Mouse (Mus musculus): ENCODE data around the gene Stpg1. TPM values are rescaled to one million over a fixed set of nuclear protein-coding genes. Genes with fewer than 3 reads are reported as not detected.
A peak's percentile ranks its signal among the peaks of the same experiment; 100 is the strongest.

Gene Stpg1
- polyA plus RNA-seq, 1 experiment from 2014 or later, result not detected

GRCm38 (mm10) chr4:135514925-135515324, 20.3 kb downstream of the Stpg1 start:
- 70% methylated on average over 14 of the region's 14 CpGs for WGBS (ENCODE audit: insufficient replicate concordance)
- Histone ChIP-seq H3K4me2 (no peak overlapping the region), H3K4me1 (replicated peaks) (no peaks in the 10 kb centered on the region), H3K9me3 (replicated peaks) (no peaks in the 10 kb centered on the region), H3K27me3 (peaks cover 10% of the 10 kb centered on the region; the same call in 1 of the 2 replicates), H3K36me3 (no peaks in the 10 kb centered on the region), H3K4me3 (replicated peaks) (no peak overlapping the region), H3K9ac (no peak overlapping the region), H3K27ac (no peak overlapping the region)
- ATAC-seq (ENCODE audit: low read depth) (no peak), DNase-seq (no peak)

GRCm38 (mm10) chr4:135516351-135517316, 22.0 kb downstream of the Stpg1 start:
- DNase-seq, result peak; percentile 30
- no peaks in the 10 kb centered on the region for H3K4me1 ChIP-seq (replicated peaks)
- H3K4me2 ChIP-seq, result no peak overlapping the region
- H3K27ac ChIP-seq, result no peak overlapping the region
- no peaks in the 10 kb centered on the region for H3K9me3 ChIP-seq (replicated peaks)
- no peak overlapping the region for H3K9ac ChIP-seq
- no peak overlapping the region for H3K4me3 ChIP-seq (replicated peaks)
- ATAC-seq (ENCODE audit: low read depth), result no peak
- 44% methylated on average over 15 of the region's 15 CpGs for WGBS (ENCODE audit: insufficient replicate concordance)
- H3K27me3 ChIP-seq, result peaks cover 4% of the 10 kb centered on the region; the same call in 1 of the 2 replicates
- H3K36me3 ChIP-seq, result no peaks in the 10 kb centered on the region

GRCm38 (mm10) chr4:135518135-135518534, 23.5 kb downstream of the Stpg1 start:
- no peak overlapping the region for H3K9ac ChIP-seq
- H3K27ac ChIP-seq, result no peak overlapping the region
- H3K4me2 ChIP-seq, result no peak overlapping the region
- DNase-seq (no peak), ATAC-seq (ENCODE audit: low read depth) (no peak)
- H3K36me3 ChIP-seq, result no peaks in the 10 kb centered on the region
- H3K27me3 ChIP-seq, result 0 out of 2 replicates have a peak, but pooled peaks cover 3% of the 10 kb centered on the region
- 67% methylated on average over 12 of the region's 12 CpGs for WGBS (ENCODE audit: insufficient replicate concordance)
- H3K9me3 ChIP-seq (replicated peaks), result no peaks in the 10 kb centered on the region
- H3K4me3 ChIP-seq (replicated peaks), result no peak overlapping the region
- no peaks in the 10 kb centered on the region for H3K4me1 ChIP-seq (replicated peaks)

GRCm38 (mm10) chr4:135520421-135520820, 25.8 kb downstream of the Stpg1 start:
- H3K9ac ChIP-seq, result no peak overlapping the region

GRCm38 (mm10) chr4:135523939-135524338, 29.3 kb downstream of the Stpg1 start:
- no peak for DNase-seq

More at GRCm38 (mm10) chr4:135520421-135520820, 25.8 kb downstream of the Stpg1 start:
- H3K27ac ChIP-seq, result no peak overlapping the region
- H3K9me3 ChIP-seq (replicated peaks), result no peaks in the 10 kb centered on the region
- H3K4me2 ChIP-seq, result no peak overlapping the region
- H3K27me3 ChIP-seq, result 0 out of 2 replicates have a peak, but pooled peaks cover 9% of the 10 kb centered on the region
- WGBS (ENCODE audit: insufficient replicate concordance), result 46% methylated on average over 9 of the region's 9 CpGs
- no peak for ATAC-seq (ENCODE audit: low read depth)
- H3K4me1 ChIP-seq (replicated peaks), result no peaks in the 10 kb centered on the region
- H3K36me3 ChIP-seq, result no peaks in the 10 kb centered on the region
- no peak for DNase-seq
- H3K4me3 ChIP-seq (replicated peaks), result no peak overlapping the region

GRCm38 (mm10) chr4:135525057-135525456, 30.5 kb downstream of the Stpg1 start:
- H3K27me3 ChIP-seq, result peaks cover 18% of the 10 kb centered on the region; the same call in 1 of the 2 replicates
- no peak overlapping the region for H3K9ac ChIP-seq
- 57% methylated on average over 12 of the region's 12 CpGs for WGBS (ENCODE audit: insufficient replicate concordance)
- H3K27ac ChIP-seq, result no peak overlapping the region
- no peak overlapping the region for H3K4me3 ChIP-seq (replicated peaks)
- DNase-seq (no peak), ATAC-seq (ENCODE audit: low read depth) (no peak)
- H3K4me2 ChIP-seq, result no peak overlapping the region
- H3K36me3 ChIP-seq, result no peaks in the 10 kb centered on the region
- no peaks in the 10 kb centered on the region for H3K9me3 ChIP-seq (replicated peaks)
- no peaks in the 10 kb centered on the region for H3K4me1 ChIP-seq (replicated peaks)

More at GRCm38 (mm10) chr4:135523939-135524338, 29.3 kb downstream of the Stpg1 start:
- Histone ChIP-seq H3K4me2 (no peak overlapping the region), H3K27me3 (peaks cover 18% of the 10 kb centered on the region; the same call in 1 of the 2 replicates), H3K9me3 (replicated peaks) (no peaks in the 10 kb centered on the region), H3K9ac (no peak overlapping the region), H3K4me1 (replicated peaks) (no peaks in the 10 kb centered on the region), H3K4me3 (replicated peaks) (no peak overlapping the region), H3K27ac (no peak overlapping the region), H3K36me3 (no peaks in the 10 kb centered on the region)
- 24% methylated on average over 6 of the region's 7 CpGs for WGBS (ENCODE audit: insufficient replicate concordance)
- ATAC-seq (ENCODE audit: low read depth), result no peak

- Histone ChIP-seq H3K4me3 (replicated peaks) (no peak overlapping the region), H3K27me3 (peaks cover 18% of the 10 kb centered on the region; the same call in 1 of the 2 replicates), H3K9me3 (replicated peaks) (0 out of 2 replicates have a peak, but pooled peaks cover 7% of the 10 kb centered on the region), H3K4me1 (replicated peaks) (no peaks in the 10 kb centered on the region), H3K27ac (no peak overlapping the region), H3K4me2 (no peak overlapping the region), H3K36me3 (no peaks in the 10 kb centered on the region), H3K9ac (no peak overlapping the region)
- WGBS (ENCODE audit: insufficient replicate concordance), result 35% methylated on average over 14 of the region's 14 CpGs
- ATAC-seq (ENCODE audit: low read depth) (no peak), DNase-seq (no peak)
These were observed 31.6 kb downstream of the Stpg1 start for GRCm38 (mm10) chr4:135526039-135526710.

GRCm38 (mm10) chr4:135530270-135530669, 35.7 kb downstream of the Stpg1 start:
- Histone ChIP-seq H3K27me3 (peaks cover 13% of the 10 kb centered on the region; the same call in 1 of the 2 replicates), H3K36me3 (no peaks in the 10 kb centered on the region), H3K4me2 (no peak overlapping the region), H3K9ac (no peak overlapping the region), H3K4me1 (replicated peaks) (no peaks in the 10 kb centered on the region), H3K4me3 (replicated peaks) (no peak overlapping the region), H3K27ac (no peak overlapping the region), H3K9me3 (replicated peaks) (0 out of 2 replicates have a peak, but pooled peaks cover 7% of the 10 kb centered on the region)
- ATAC-seq (ENCODE audit: low read depth) (no peak), DNase-seq (no peak)
- WGBS (ENCODE audit: insufficient replicate concordance), result 36% methylated on average over 2 of the region's 2 CpGs

GRCm38 (mm10) chr4:135531236-135531635, 36.6 kb downstream of the Stpg1 start:
- no peak for ATAC-seq (ENCODE audit: low read depth)
- Histone ChIP-seq H3K9me3 (replicated peaks) (0 out of 2 replicates have a peak, but pooled peaks cover 7% of the 10 kb centered on the region), H3K9ac (no peak overlapping the region), H3K27ac (no peak overlapping the region), H3K4me3 (replicated peaks) (no peak overlapping the region), H3K4me2 (no peak overlapping the region), H3K4me1 (replicated peaks) (no peaks in the 10 kb centered on the region), H3K36me3 (no peaks in the 10 kb centered on the region), H3K27me3 (peaks cover 5% of the 10 kb centered on the region)
- no peak for DNase-seq
- WGBS (ENCODE audit: insufficient replicate concordance), result 82% methylated on average over 9 of the region's 9 CpGs

- Histone ChIP-seq H3K36me3 (no peaks in the 10 kb centered on the region), H3K27ac (no peak overlapping the region), H3K4me3 (replicated peaks) (no peak overlapping the region), H3K27me3 (peaks cover 3% of the 10 kb centered on the region; the same call in 1 of the 2 replicates), H3K4me1 (replicated peaks) (no peaks in the 10 kb centered on the region), H3K4me2 (no peak overlapping the region), H3K9ac (no peak overlapping the region), H3K9me3 (replicated peaks) (0 out of 2 replicates have a peak, but pooled peaks cover 7% of the 10 kb centered on the region)
- DNase-seq (no peak), ATAC-seq (ENCODE audit: low read depth) (no peak)
- WGBS (ENCODE audit: insufficient replicate concordance), result 47% methylated on average over 9 of the region's 9 CpGs
These were observed 37.4 kb downstream of the Stpg1 start for GRCm38 (mm10) chr4:135531771-135532613.
